Mouse (Mus musculus): ENCODE measurements around the gene Hexb. TPM values are rescaled to one million over a fixed set of nuclear protein-coding genes. Genes with fewer than 3 reads are reported as not detected.
A peak's percentile ranks its signal among the peaks of the same experiment; 100 is the strongest.

The Hexb gene
- total and polyA plus RNA-seq, 3 experiments, result 12.7 to 15.4 TPM; not detected in 1

DNA sequence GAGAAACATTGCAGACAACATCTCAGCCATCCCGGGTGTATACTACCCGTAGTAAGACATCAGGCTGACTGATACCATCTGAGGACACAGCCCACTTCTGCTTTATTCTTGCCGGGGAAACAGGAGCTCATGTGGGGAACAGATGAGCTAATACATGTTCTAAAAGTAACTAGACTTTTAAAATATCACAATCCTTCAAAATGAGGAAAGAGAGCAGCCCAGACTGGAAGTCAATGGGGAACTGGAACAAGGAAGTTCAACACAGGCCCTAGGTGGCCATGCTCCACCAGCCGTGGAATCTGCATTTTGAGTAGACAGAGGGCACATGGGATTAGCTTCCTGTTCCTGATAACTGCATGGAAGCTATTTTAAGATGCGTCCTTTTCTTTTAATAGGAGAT is 10.5 kb downstream of the Hexb start:
- Histone ChIP-seq H3K27ac (ENCODE audit: control insufficient read depth, low read depth, low read length) (peak overlapping the region; percentile 45), H3K9me3 (replicated peaks; ENCODE audit: insufficient read depth, low read length) (no peaks in the 10 kb centered on the region), H3K27me3 (ENCODE audit: control insufficient read depth in 1 of 2, insufficient read depth in 2 of 2, low read length in 2 of 2) (no peaks in the 10 kb centered on the region), H3K36me3 (ENCODE audit: control insufficient read depth in 1 of 2, insufficient read depth in 2 of 2, low read length in 2 of 2) (peaks cover 0 to 12% of the 10 kb centered on the region in 2 experiments; a peak in 3 of 4 replicates), H3K79me2 (ENCODE audit: control insufficient read depth, insufficient read depth, low read length, poor library complexity) (no peaks in the 10 kb centered on the region), H3K4me1 (ENCODE audit: control insufficient read depth in 1 of 2, insufficient read depth in 2 of 2, low read length in 2 of 2) (peaks cover 0 to 13% of the 10 kb centered on the region in 2 experiments; a peak in 2 of 4 replicates), H3K4me3 (ENCODE audit: control insufficient read depth in 1 of 2, insufficient read depth in 1 of 2, low read depth in 2 of 2, low read length in 2 of 2) (no peak overlapping the region), H3K9ac (ENCODE audit: control insufficient read depth, low read depth, low read length, poor library complexity, severe bottlenecking) (0 out of 2 replicates have a peak overlapping the region, but pooled peaks have one; percentile 13)
- DNase-seq (ENCODE audit: low read depth, low spot score), result peak; percentile 87
- no peak for TF ChIP-seq ZC3H11A (IDR thresholded peaks at IDR 0.05; ENCODE audit: low read depth, low read length)
- peak; percentile 40 to 67 for TF ChIP-seq EP300 (IDR thresholded peaks at IDR 0.05; ENCODE audit: low read depth in 1 of 2, low read length in 2 of 2)
- peak; percentile 48; the same call in 1 of the 2 replicates for TF ChIP-seq ELF1 (IDR thresholded peaks at IDR 0.05; ENCODE audit: low read depth, low read length)
- peak; percentile 90 for TF ChIP-seq MYC (IDR thresholded peaks at IDR 0.05; ENCODE audit: low read depth, low read length)
- TF ChIP-seq MXI1 (IDR thresholded peaks at IDR 0.05; ENCODE audit: low read depth, low read length), result peak; percentile 50; the same call in 1 of the 2 replicates
- peak; percentile 96 for TF ChIP-seq TBP (IDR thresholded peaks at IDR 0.05; ENCODE audit: low read depth, low read length)
- peak; percentile 73 for TF ChIP-seq GATA1 (IDR thresholded peaks at IDR 0.05; ENCODE audit: low read depth, low read length)
- 0 out of 2 replicates have a peak, but pooled peaks have one; percentile 20 for TF ChIP-seq MEF2A (IDR thresholded peaks at IDR 0.05; ENCODE audit: extremely low read depth, insufficient replicate concordance, low read depth, low read length, poor library complexity, severe bottlenecking)
- TF ChIP-seq ZNF384 (IDR thresholded peaks at IDR 0.05; ENCODE audit: low read depth, low read length), result no peak
- TF ChIP-seq SIN3A (IDR thresholded peaks at IDR 0.05; ENCODE audit: low read length), result no peak
- TF ChIP-seq CHD1 (IDR thresholded peaks at IDR 0.05; ENCODE audit: low read depth, low read length), result no peak
- TF ChIP-seq ETS1 (IDR thresholded peaks at IDR 0.05; ENCODE audit: low read depth, low read length), result peak; percentile 70; the same call in 1 of the 2 replicates
- no peak for TF ChIP-seq MAZ (IDR thresholded peaks at IDR 0.05; ENCODE audit: low read depth, low read length)
- TF ChIP-seq POLR2AphosphoS2 (IDR thresholded peaks at IDR 0.05; ENCODE audit: low read length), result no peak
- peak; percentile 95; the same call in 1 of the 2 replicates for TF ChIP-seq UBTF (IDR thresholded peaks at IDR 0.05; ENCODE audit: borderline replicate concordance, insufficient read depth, low read depth, low read length)

DNA sequence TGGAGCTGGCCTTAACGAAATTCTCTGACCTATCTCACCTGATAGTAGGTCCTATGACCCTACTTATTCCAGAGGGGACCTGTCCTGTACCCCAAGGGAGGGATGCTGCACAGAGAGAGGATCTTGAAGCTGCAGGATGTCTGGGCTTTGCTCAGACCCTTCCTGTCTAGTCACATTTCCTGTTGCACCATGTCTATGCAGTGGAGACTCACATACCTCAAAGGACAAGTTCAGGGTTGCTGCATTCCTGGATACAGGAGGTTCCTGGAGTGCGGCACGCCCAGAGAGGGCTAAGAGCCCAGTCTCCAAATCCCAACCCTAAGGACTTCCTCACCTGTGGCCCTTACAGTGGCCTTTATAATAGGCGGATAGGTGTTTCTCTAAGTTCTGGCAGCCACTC is 11.8 kb downstream of the Hexb start:
- Histone ChIP-seq H3K27me3 (ENCODE audit: control insufficient read depth in 1 of 2, insufficient read depth in 2 of 2, low read length in 2 of 2) (no peaks in the 10 kb centered on the region), H3K27ac (ENCODE audit: control insufficient read depth, low read depth, low read length) (no peak overlapping the region), H3K9me3 (replicated peaks; ENCODE audit: insufficient read depth, low read length) (no peaks in the 10 kb centered on the region), H3K4me3 (ENCODE audit: control insufficient read depth in 1 of 2, insufficient read depth in 1 of 2, low read depth in 2 of 2, low read length in 2 of 2) (no peak overlapping the region), H3K79me2 (ENCODE audit: control insufficient read depth, insufficient read depth, low read length, poor library complexity) (no peaks in the 10 kb centered on the region), H3K4me1 (ENCODE audit: control insufficient read depth in 1 of 2, insufficient read depth in 2 of 2, low read length in 2 of 2) (peaks cover 0 to 13% of the 10 kb centered on the region in 2 experiments; a peak in 2 of 4 replicates), H3K9ac (ENCODE audit: control insufficient read depth, low read depth, low read length, poor library complexity, severe bottlenecking) (no peak overlapping the region), H3K36me3 (ENCODE audit: control insufficient read depth in 1 of 2, insufficient read depth in 2 of 2, low read length in 2 of 2) (peaks cover 0 to 12% of the 10 kb centered on the region in 2 experiments; a peak in 3 of 4 replicates)
- DNase-seq (ENCODE audit: low read depth, low spot score), result no peak
- no peak for TF ChIP-seq POLR2AphosphoS5 (IDR thresholded peaks at IDR 0.05; ENCODE audit: borderline replicate concordance, low read depth, low read length)

Measured in MEL (cell line).